Mouse (Mus musculus): ENCODE measurements around the gene Prm2.

Gene Prm2

GRCm38 (mm10) chr16:10796034-10796433, at the start of gene Prm2:
Gene Prm2 (minus strand): TSS chr16:10796134.
- no peak for DNase-seq (ENCODE audit: low spot score in 2 of 2)

GRCm38 (mm10) chr16:10844319-10844670, 48.4 kb upstream of the Prm2 start:
- DNase-seq (ENCODE audit: low spot score in 2 of 2) = no peak

GRCm38 (mm10) chr16:10843486-10844318, 47.8 kb upstream of the Prm2 start:
- DNase-seq (ENCODE audit: low spot score in 2 of 2) = peak in 1 of 2 experiments; percentile 40

GRCm38 (mm10) chr16:10842282-10842855, 46.4 kb upstream of the Prm2 start:
- peak in 1 of 2 experiments; percentile 35 for DNase-seq (ENCODE audit: low spot score in 2 of 2)

- DNase-seq (ENCODE audit: low spot score in 2 of 2) = no peak
These were observed 44.1 kb upstream of the Prm2 start for GRCm38 (mm10) chr16:10840018-10840417.

- no peak for DNase-seq (ENCODE audit: low spot score in 2 of 2)
These were observed 42.7 kb upstream of the Prm2 start for GRCm38 (mm10) chr16:10838487-10839245.

- no peak for DNase-seq (ENCODE audit: low spot score in 2 of 2)
These were observed 42.0 kb upstream of the Prm2 start for GRCm38 (mm10) chr16:10837903-10838302.

GRCm38 (mm10) chr16:10837250-10837649, 41.3 kb upstream of the Prm2 start:
- no peak for DNase-seq (ENCODE audit: low spot score in 2 of 2)

GRCm38 (mm10) chr16:10836388-10836787, 40.5 kb upstream of the Prm2 start:
- DNase-seq (ENCODE audit: low spot score in 2 of 2) = no peak

- peak; percentile 53 to 85 for DNase-seq (ENCODE audit: low spot score in 2 of 2)
These were observed 39.1 kb upstream of the Prm2 start, which contains the start of gene Rmi2 for GRCm38 (mm10) chr16:10834911-10835587. Gene Rmi2 (plus strand): TSS chr16:10835059.

GRCm38 (mm10) chr16:10834542-10834910, 38.6 kb upstream of the Prm2 start:
- DNase-seq (ENCODE audit: low spot score in 2 of 2) = no peak

- no peak for DNase-seq (ENCODE audit: low spot score in 2 of 2)
These were observed 32.5 kb upstream of the Prm2 start for GRCm38 (mm10) chr16:10828461-10828805.

- DNase-seq (ENCODE audit: low spot score in 2 of 2) = no peak
These were observed 32.0 kb upstream of the Prm2 start for GRCm38 (mm10) chr16:10827766-10828460.

- DNase-seq (ENCODE audit: low spot score in 2 of 2) = no peak
These were observed 31.3 kb upstream of the Prm2 start for GRCm38 (mm10) chr16:10827269-10827668.

- no peak for DNase-seq (ENCODE audit: low spot score in 2 of 2)
These were observed 29.9 kb upstream of the Prm2 start for GRCm38 (mm10) chr16:10825840-10826239.

- no peak for DNase-seq (ENCODE audit: low spot score in 2 of 2)
These were observed 28.6 kb upstream of the Prm2 start for GRCm38 (mm10) chr16:10824536-10824935.

GRCm38 (mm10) chr16:10821387-10821786, 25.5 kb upstream of the Prm2 start:
- no peak for DNase-seq (ENCODE audit: low spot score in 2 of 2)

- DNase-seq (ENCODE audit: low spot score in 2 of 2) = no peak
These were observed 24.0 kb upstream of the Prm2 start for GRCm38 (mm10) chr16:10819966-10820365.

- no peak for DNase-seq (ENCODE audit: low spot score in 2 of 2)
These were observed 22.7 kb upstream of the Prm2 start for GRCm38 (mm10) chr16:10818579-10819135.

- no peak for DNase-seq (ENCODE audit: low spot score in 2 of 2)
These were observed 18.9 kb upstream of the Prm2 start for GRCm38 (mm10) chr16:10814864-10815263.

GRCm38 (mm10) chr16:10813726-10814125, 17.8 kb upstream of the Prm2 start:
- DNase-seq (ENCODE audit: low spot score in 2 of 2) = no peak
